Mouse (Mus musculus) forebrain, embryonic 13.5 days (tissue): ENCODE results near the gene Ccl4. TPM values are rescaled to one million over a fixed set of nuclear protein-coding genes. Genes with fewer than 3 reads are reported as not detected.

Experiments used
- ATAC-seq: fragments of 200-750 bp; cut with Nextera tagmentation; 2 replicates; pipeline ENCODE4 v1.8.0; 2017
- H3K27ac ChIP-seq: fragments of 300-500 bp; sonication (generic); 2 replicates; pipeline ENCODE4 v1.5.1; 2015; ENCODE audit warnings: inconsistent platforms, mild to moderate bottlenecking, moderate library complexity
- H3K27me3 ChIP-seq: fragments of 300-500 bp; sonication (generic); 2 replicates; pipeline ENCODE4 v1.6.1; 2015; ENCODE audit warnings: mild to moderate bottlenecking, inconsistent platforms
- H3K36me3 ChIP-seq: fragments of 300-500 bp; sonication (generic); 2 replicates; pipeline ENCODE4 v1.6.1; 2015; ENCODE audit warnings: mild to moderate bottlenecking, inconsistent platforms; ENCODE audit not compliant: poor library complexity, severe bottlenecking
- H3K4me1 ChIP-seq: fragments of 300-500 bp; sonication (generic); 2 replicates; pipeline ENCODE4 v1.6.1; 2015; ENCODE audit warnings: inconsistent platforms
- H3K4me2 ChIP-seq: fragments of 300-500 bp; sonication (generic); 2 replicates; pipeline ENCODE4 v1.6.1; 2015; ENCODE audit warnings: inconsistent platforms, mild to moderate bottlenecking, moderate library complexity
- H3K4me3 ChIP-seq: fragments of 300-500 bp; sonication (generic); 2 replicates; pipeline ENCODE4 v1.5.1; 2015; ENCODE audit warnings: mild to moderate bottlenecking, inconsistent platforms
- H3K9ac ChIP-seq: fragments of 300-500 bp; sonication (generic); 2 replicates; pipeline ENCODE4 v1.6.1; 2015; ENCODE audit warnings: mild to moderate bottlenecking, inconsistent platforms
- H3K9me3 ChIP-seq: fragments of 300-500 bp; sonication (generic); replicated peaks from 2 replicates; pipeline ENCODE4 v1.6.1; 2016; ENCODE audit warnings: inconsistent platforms
- WGBS: fragments of 180-500 bp; shearing (Covaris S2); methylation state at CpG from one replicate; pipeline ENCODE4 v1.1.7; 2015; 5-methylcytosine and 5-hydroxymethylcytosine counted together
- polyA plus RNA-seq: library from polyadenylated mRNA; unstranded; fragments of >200 nt; fragmentation: Nextera tagmentation; extraction: Ambion mirVana; gene quantifications from 2 replicates; pipeline ENCODE4 v1.2.1, GENCODE M21; 2015

Gene Ccl4
- polyA plus RNA-seq, 1 experiment from 2014 or later = 0.36 TPM

DNA sequence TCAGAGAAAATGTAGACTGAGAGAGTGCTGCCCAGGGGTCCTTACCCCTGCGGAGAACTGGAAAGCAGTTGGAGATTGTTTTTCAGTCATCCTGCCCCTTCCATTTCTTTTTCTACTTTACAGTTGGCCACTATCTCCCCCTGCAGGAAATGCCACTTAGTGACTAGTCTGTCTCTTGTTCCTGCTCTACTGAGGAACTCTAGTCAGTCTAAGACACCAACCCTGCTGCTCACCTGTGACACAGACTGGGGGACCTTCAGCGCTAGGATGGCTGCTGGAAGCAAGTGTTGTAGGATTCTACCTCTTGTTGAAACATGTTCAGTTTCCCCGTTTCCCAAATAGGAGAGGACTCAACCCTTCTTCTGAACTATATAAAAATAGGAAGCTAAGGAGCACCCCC is 22.9 kb upstream of the Ccl4 start:
- 82% methylated on average over 3 of the region's 3 CpGs for WGBS
- Histone ChIP-seq H3K4me3 (no peak overlapping the region), H3K27me3 (no peaks in the 10 kb centered on the region), H3K9me3 (no peaks in the 10 kb centered on the region), H3K4me2 (no peak overlapping the region), H3K36me3 (no peaks in the 10 kb centered on the region), H3K27ac (no peak overlapping the region), H3K4me1 (0 out of 2 replicates have a peak, but pooled peaks cover 2% of the 10 kb centered on the region), H3K9ac (no peak overlapping the region)
- ATAC-seq = no peak

DNA sequence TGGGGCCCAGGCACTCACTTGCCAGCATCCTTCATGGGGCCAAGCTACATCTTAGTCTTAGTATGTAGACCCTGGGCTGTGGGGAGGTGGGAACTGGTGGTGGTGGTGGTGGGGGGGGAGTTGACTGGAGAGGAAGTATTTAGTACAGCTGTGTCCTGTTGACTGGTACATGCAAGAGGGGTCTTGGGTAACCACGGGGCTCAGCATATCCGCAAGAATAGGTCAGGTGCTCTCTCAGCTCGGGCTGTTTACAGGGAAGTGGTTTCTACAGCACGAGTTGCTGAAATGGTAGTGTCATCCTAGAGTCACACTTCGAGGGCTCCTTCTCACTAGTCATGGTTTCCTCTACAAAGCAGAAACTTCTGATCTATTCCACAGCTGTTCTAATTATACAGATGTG is 22.2 kb upstream of the Ccl4 start:
- H3K36me3 ChIP-seq = no peaks in the 10 kb centered on the region
- peaks cover 1% of the 10 kb centered on the region; the same call in 1 of the 2 replicates for H3K9me3 ChIP-seq
- ATAC-seq = no peak
- no peak overlapping the region for H3K9ac ChIP-seq
- 87% methylated on average over 5 of the region's 5 CpGs for WGBS
- H3K4me3 ChIP-seq = no peak overlapping the region
- H3K27ac ChIP-seq = no peak overlapping the region
- H3K4me2 ChIP-seq = no peak overlapping the region
- H3K27me3 ChIP-seq = no peaks in the 10 kb centered on the region
- H3K4me1 ChIP-seq = no peaks in the 10 kb centered on the region

DNA sequence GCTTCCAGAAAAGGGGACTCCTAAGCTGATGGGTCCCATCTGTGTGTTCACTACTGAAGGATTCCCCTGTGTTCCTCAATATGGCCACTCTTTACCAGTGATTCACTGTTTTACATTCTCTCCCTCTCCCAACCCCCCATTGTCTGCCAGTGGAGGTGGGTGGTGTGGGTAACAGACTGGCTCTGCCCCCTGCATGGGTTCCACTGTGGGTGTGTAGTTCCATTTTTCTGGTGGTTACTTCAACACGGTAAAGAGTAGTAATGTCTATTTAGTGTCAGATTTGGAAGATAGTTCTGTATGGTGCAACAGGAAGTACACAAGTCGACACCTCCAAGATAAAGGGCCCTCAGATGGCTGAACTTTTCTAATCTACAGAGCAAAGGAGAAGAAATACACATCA is 21.2 kb upstream of the Ccl4 start:
- no peak for ATAC-seq
- Histone ChIP-seq H3K9me3 (peaks cover 4% of the 10 kb centered on the region; the same call in 1 of the 2 replicates), H3K4me2 (no peak overlapping the region), H3K9ac (no peak overlapping the region), H3K36me3 (no peaks in the 10 kb centered on the region), H3K27me3 (no peaks in the 10 kb centered on the region), H3K4me1 (no peaks in the 10 kb centered on the region), H3K27ac (no peak overlapping the region), H3K4me3 (no peak overlapping the region)
- 94% methylated on average over 2 of the region's 2 CpGs for WGBS

DNA sequence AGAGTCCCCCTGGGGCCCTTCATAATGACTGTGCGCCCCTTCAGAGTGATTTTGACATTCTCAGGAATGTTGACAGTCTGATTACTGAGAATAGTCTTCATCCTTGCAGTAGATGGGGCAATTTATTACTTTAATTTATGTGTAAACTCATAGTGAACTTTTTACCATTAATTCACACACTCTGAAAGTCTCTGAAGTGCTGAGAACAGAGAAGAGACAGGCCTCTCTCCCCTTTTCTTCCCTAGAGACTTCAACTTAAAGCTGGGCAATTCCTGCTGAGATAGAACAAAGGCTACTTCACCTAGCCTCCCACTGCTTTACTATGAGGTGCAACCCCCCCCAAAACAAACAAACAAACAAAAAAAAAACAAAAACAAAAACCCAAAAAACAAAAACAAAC is 16.9 kb upstream of the Ccl4 start, which contains the start of gene Rpl9-ps1:
Gene Rpl9-ps1, minus strand, starts transcription at position 101 of the 400 bp plus-strand sequence.
- no peak within 1 kb of the TSS for H3K9ac ChIP-seq
- 70% methylated on average over 1 of the region's 1 CpGs for WGBS
- no peaks in the 10 kb centered on the region for H3K4me1 ChIP-seq
- H3K9me3 ChIP-seq = peaks cover 4% of the 10 kb centered on the region; the same call in 1 of the 2 replicates
- H3K27ac ChIP-seq = no peak within 1 kb of the TSS
- no peak within 1 kb of the TSS for H3K4me2 ChIP-seq
- ATAC-seq = no peak
- H3K4me3 ChIP-seq = no peak within 1 kb of the TSS
- no peaks in the 10 kb centered on the region for H3K36me3 ChIP-seq
- H3K27me3 ChIP-seq = no peaks in the 10 kb centered on the region

DNA sequence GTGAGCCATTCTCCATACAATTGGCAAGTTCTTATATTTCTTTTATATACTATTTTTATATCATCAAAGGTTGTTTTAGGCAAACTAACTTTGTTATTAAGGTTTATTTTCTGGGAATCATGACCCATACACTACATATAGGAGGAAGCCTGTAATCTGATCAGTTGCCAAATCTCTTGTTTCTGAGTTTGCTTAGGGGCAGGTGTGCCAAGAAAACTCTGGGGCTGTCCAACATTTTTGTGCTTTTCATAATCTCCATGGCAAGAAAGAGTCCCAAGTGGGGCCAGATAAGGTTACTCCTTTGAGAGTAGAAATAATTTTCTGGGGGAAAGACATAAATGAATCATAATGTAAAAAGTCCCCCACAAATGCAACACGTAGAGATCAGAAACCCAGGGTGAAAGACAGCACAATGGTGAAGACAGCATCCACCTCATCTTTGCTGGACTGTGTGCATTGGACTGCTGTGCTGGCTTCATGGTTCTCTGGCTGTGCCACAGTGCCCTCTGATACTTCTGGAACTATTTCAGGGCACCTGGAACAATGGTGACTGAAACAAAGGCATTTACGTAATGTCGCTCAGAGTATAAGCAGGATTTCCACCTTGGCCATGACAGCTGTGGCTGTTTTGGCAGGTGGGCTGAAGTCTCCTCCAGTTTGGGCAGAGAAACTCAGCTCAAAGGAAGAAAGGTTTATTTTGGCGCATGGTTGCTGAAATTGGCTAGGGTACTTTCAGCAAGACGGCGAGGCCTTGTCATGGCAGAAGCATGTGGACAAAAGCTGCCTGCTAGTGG is 15.8 kb upstream of the Ccl4 start:
- H3K4me1 ChIP-seq = no peaks in the 10 kb centered on the region
- H3K9ac ChIP-seq = no peak overlapping the region
- no peak overlapping the region for H3K27ac ChIP-seq
- no peak overlapping the region for H3K4me3 ChIP-seq
- WGBS = 96% methylated on average over 6 of the region's 6 CpGs
- H3K9me3 ChIP-seq = peaks cover 4% of the 10 kb centered on the region; the same call in 1 of the 2 replicates
- H3K27me3 ChIP-seq = no peaks in the 10 kb centered on the region
- no peak overlapping the region for H3K4me2 ChIP-seq
- no peaks in the 10 kb centered on the region for H3K36me3 ChIP-seq
- no peak for ATAC-seq

DNA sequence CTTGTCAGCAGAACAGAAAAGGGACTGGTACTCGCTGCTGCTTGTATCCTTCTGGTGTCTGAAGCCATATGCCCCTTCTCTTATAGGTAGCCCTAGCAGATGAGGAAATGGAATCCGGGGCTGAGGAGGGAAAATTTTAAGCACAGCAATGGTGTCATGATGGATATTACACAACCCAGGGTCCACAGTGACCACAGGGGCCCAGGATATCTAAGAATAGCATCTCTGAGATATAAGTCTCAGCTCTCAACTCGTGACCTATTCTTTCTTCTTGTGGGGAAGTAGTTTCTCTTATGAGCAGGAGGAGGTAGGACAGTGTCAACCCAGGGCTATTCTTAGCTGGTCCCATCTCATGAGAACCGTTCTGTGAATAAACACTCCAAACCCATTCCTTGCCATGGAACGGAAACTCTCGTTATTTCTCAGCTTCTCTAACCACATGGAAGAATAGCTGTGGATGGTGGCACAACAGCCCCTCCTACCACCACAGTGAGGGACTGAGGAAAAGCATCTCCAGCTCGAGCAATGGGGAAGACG is 13.0 kb upstream of the Ccl4 start, which contains the start of gene Ccl3:
Gene Ccl3, minus strand, starts transcription at position 51 of the 537 bp plus-strand sequence.
- WGBS = 75% methylated on average over 8 of the region's 8 CpGs
- Histone ChIP-seq H3K4me1 (no peaks in the 10 kb centered on the region), H3K9me3 (peaks cover 4% of the 10 kb centered on the region; the same call in 1 of the 2 replicates), H3K27ac (no peak within 1 kb of the TSS), H3K4me2 (no peak within 1 kb of the TSS), H3K9ac (no peak within 1 kb of the TSS), H3K27me3 (no peaks in the 10 kb centered on the region), H3K36me3 (no peaks in the 10 kb centered on the region), H3K4me3 (no peak within 1 kb of the TSS)
- ATAC-seq = no peak

DNA sequence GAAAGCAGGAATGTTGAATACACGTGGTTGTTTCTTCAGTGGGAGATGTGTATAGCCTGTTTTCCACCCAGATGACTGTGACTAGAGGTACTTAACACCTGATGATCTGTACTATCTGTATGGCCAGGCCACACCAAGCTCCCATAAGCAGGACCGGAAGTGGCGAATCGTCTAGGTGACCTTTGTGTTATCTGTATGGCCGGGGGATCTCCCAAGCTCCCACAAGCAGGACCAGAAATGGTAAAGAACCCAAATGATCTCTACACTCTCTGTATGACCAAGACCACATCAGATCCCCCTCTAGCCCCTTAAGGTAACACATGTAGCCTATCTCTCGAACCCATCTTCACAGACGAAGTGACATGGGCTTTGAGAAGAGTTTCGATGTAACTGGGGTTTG is 7.8 kb upstream of the Ccl4 start:
- H3K27me3 ChIP-seq = no peaks in the 10 kb centered on the region
- H3K9ac ChIP-seq = no peak overlapping the region
- H3K36me3 ChIP-seq = no peaks in the 10 kb centered on the region
- no peaks in the 10 kb centered on the region for H3K4me1 ChIP-seq
- H3K27ac ChIP-seq = no peak overlapping the region
- H3K4me3 ChIP-seq = no peak overlapping the region
- 92% methylated on average over 8 of the region's 8 CpGs for WGBS
- no peaks in the 10 kb centered on the region for H3K9me3 ChIP-seq
- H3K4me2 ChIP-seq = no peak overlapping the region
- ATAC-seq = no peak

DNA sequence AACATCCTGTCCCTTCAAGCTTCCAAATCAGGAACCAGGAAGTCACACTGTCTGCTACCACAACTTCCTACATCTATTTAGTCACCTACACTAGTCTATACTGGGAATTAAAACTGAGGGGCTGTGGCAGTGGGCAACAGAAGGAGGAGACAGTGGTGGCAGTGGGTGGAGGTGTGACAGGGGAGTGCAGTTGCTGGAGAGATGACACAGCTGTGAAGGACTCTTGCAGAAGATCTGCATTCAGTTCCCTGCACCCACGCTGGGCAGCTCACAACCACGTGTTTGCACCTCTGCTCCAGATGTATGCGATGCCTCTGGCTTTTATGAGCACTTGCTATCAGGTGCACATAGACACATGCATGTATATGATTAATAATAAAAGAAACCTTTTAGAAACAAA is 4.9 kb upstream of the Ccl4 start:
- Histone ChIP-seq H3K9me3 (no peaks in the 10 kb centered on the region), H3K4me2 (no peak overlapping the region), H3K27ac (no peak overlapping the region), H3K4me1 (no peaks in the 10 kb centered on the region), H3K36me3 (no peaks in the 10 kb centered on the region), H3K9ac (no peak overlapping the region), H3K27me3 (no peaks in the 10 kb centered on the region), H3K4me3 (no peak overlapping the region)
- WGBS = 93% methylated on average over 3 of the region's 3 CpGs
- ATAC-seq = no peak

DNA sequence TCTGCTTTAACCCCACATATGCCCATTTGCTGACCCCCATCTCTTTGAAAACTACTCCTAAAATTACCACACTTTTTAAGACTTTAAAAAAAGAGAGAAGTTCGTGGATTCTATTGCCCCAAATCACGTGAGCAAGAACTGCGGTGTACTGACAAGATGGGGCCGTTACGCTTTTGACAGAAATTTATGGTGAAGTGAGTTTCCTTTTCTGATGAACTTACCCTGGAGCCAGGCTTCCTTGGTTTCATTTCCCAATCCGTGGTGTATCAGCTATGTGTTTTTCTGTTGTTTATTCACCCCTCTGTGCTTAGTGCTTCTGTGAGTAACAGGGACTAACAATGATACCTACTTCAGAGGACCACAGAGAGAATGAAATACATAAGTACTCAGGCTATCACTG is 3.6 kb upstream of the Ccl4 start:
- no peak for ATAC-seq
- Histone ChIP-seq H3K4me3 (no peak overlapping the region), H3K4me2 (no peak overlapping the region), H3K9ac (no peak overlapping the region), H3K36me3 (no peaks in the 10 kb centered on the region), H3K4me1 (no peaks in the 10 kb centered on the region), H3K9me3 (no peaks in the 10 kb centered on the region), H3K27me3 (no peaks in the 10 kb centered on the region), H3K27ac (no peak overlapping the region)
- WGBS = 88% methylated on average over 6 of the region's 6 CpGs

DNA sequence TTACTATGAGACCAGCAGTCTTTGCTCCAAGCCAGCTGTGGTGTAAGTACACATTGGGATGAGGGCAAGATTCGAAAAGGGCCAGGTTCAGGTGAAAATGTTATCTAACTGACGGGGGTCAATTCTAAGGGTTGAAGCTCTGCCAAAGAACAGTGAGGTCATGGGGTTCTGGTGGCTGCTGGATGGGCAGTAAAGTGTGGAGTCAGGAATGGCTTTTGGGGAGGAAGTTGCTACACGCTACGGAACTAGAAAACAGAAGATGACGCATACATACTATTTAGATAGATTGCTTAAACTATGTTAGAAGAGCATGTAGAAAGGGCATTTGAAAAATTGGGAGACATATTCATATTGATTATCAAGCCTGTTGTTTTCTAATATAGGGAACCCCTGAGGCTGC is 1.1 kb downstream of the Ccl4 start:
- Histone ChIP-seq H3K4me2 (no peak overlapping the region), H3K9me3 (no peaks in the 10 kb centered on the region), H3K27me3 (no peaks in the 10 kb centered on the region), H3K36me3 (no peaks in the 10 kb centered on the region), H3K4me1 (no peaks in the 10 kb centered on the region), H3K9ac (no peak overlapping the region), H3K4me3 (no peak overlapping the region), H3K27ac (no peak overlapping the region)
- 91% methylated on average over 5 of the region's 5 CpGs for WGBS
- ATAC-seq = no peak

DNA sequence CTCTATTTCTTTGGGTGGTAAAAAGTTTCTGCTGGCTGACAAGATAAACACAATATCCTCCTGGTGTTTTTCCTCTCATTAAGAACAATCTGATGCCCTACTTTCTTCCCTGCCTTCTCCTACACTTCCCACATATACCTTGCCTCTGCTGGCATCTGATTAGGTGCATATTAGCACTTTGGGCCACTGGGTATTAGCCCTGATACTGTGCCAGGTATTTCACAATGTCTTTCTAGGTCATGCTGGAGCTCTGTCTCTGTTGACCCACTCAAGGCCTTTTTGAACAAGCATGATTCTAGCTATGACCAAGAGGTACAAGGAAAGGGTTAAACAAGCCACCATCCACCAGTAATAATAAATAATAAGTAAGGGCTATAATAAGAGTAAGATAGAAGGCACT is 9.4 kb downstream of the Ccl4 start:
- Histone ChIP-seq H3K9me3 (no peaks in the 10 kb centered on the region), H3K27ac (no peak overlapping the region), H3K9ac (no peak overlapping the region), H3K4me3 (no peak overlapping the region), H3K27me3 (no peaks in the 10 kb centered on the region), H3K36me3 (no peaks in the 10 kb centered on the region), H3K4me1 (no peaks in the 10 kb centered on the region), H3K4me2 (no peak overlapping the region)
- ATAC-seq = no peak

DNA sequence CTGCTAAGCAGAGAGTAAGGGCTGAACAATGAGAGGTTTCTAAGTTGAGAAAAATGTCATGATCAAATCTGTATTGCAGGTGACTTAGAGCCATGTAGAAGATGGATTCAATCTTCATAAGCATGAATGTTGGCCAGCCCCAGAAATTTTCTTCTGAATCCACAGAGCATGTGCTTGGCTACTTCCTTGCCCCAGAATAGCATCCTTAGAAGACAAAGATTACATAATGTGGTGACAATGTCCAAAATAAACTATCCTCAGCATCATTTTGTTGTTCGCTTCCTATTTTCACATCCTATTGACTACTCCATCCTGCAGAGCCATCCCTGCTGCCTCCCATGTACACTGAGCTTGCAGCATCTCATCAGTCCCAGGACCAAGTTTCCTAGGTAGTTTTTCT is 13.3 kb downstream of the Ccl4 start:
- Histone ChIP-seq H3K9ac (no peak overlapping the region), H3K36me3 (no peaks in the 10 kb centered on the region), H3K27me3 (no peaks in the 10 kb centered on the region), H3K4me2 (no peak overlapping the region), H3K4me3 (no peak overlapping the region), H3K27ac (no peak overlapping the region), H3K4me1 (no peaks in the 10 kb centered on the region), H3K9me3 (no peaks in the 10 kb centered on the region)
- WGBS = 87% methylated on average over 1 of the region's 1 CpGs
- ATAC-seq = no peak

DNA sequence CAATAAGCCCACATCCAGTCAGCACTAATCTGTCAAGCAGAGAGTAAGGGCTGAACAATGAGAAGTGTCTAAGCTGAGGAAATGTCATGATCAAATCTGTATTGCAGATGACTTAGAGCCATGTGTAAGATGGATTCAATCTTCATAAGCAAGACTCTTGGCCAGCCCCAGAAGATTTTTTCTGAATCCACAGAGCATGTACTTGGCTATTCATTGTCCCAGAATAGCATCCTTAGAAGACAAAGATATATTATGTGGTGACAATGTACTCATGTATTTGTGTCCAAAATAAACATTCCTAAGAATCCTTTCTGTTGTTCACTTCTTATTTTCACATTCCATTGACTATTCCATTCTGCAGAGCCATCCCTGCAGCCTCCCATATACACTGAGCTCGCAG is 27.5 kb downstream of the Ccl4 start:
- WGBS = 76% methylated on average over 1 of the region's 1 CpGs
- Histone ChIP-seq H3K9me3 (no peaks in the 10 kb centered on the region), H3K4me2 (no peak overlapping the region), H3K27ac (no peak overlapping the region), H3K27me3 (no peaks in the 10 kb centered on the region), H3K4me3 (no peak overlapping the region), H3K4me1 (no peaks in the 10 kb centered on the region), H3K36me3 (no peaks in the 10 kb centered on the region), H3K9ac (no peak overlapping the region)
- no peak for ATAC-seq
